Mouse (Mus musculus): ENCODE measurements around the gene Gm47429.
"Not testable (repeated sequence)": the region's sequence is repeated elsewhere in the genome, so short reads cannot be mapped to it uniquely, and the experiment has no call there.

The Gm47429 gene

DNA sequence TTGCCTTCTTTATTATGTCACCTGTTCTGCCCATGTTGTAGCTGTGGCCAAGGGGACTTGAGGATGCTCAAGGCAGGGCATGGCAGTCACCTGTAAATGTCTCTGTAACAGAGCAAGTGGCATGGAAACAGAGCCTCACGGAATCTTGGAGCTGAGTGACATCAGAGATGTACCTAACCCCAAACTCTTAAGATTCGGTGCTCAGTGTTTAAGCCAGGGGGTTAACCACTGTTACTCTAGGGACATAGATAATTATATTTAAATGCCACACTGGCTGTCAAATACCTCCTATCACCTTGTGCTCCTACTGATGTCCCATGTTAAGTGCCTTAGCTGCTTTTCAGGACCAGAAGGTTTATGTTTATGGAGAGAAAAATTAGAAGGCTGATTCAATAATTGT is at the start of gene Gm47429:
Gm47429 (minus strand) TSS at position 101 of the 400 bp plus-strand sequence.
- no peak for DNase-seq (ENCODE audit: low spot score)

DNA sequence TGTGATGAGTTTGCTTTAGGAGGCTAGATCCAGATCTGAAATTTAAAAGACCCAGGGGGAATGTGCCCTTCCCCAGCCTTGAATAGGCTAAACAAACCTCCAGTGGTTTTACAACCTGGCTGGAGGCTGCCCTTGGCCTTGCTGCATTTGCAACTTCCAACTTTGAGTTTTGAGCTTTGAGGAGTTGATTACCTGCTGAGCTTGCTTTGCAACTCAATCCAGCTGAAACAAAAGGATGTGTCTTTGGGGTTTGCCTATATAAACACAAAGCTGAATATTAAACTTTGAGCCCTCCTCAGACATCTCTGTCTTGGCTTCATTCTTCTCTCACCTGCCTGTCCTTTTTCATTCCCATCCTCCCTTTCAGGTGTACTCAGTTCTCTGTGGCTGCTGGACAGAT is 44.8 kb upstream of the Gm47429 start:
- DNase-seq (ENCODE audit: low spot score): not testable (repeated sequence)

- DNase-seq (ENCODE audit: low spot score): no peak
Measured at GRCm38 (mm10) chr13:50467007-50467406, 23.3 kb upstream of the Gm47429 start, which contains the start of gene Nutm2. Gene Nutm2 (plus strand): TSS chr13:50467307.

DNA sequence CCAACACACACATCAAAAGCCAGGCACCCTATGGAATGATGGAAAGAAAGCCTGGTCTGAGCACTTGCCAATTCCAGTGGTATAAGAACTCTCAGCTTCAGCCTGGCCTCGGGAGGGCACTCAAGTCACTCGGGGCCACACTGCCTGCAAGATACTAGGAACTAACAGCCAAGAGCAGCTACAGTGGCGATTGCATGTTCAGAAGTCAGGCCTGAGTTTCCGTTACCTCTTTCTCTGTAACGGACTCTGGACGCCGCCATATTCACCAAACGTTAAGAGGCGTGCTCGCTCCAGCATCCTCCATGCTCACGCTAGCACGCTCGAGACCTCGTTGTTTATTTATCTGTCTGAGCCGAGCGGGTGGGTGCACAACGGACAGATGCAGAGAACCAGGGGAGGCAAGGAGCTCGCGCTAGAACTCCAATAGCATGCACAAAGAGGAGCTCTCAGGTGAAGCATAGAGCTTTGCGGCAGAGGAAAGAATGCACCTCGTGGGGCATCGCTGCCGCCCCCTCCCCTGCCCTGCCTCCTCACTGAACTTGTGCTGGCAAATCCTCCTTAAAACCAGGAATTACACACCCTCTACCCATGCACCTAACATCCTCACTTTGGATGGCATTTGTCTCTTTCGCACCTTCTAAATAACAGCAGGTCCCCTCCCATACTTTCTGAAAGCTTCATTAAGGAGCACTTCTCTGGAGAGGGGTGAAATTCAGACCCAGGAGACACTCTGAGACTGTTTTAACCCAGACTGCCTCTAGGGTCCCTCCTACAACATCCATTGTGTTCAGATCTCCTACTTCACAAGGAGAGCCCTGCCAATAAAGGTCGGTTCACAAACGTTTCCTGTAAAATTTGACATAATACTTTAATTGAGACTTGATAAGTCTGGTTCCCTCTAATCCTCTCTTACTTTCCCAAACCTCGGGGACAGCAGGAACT is 21.2 kb upstream of the Gm47429 start:
- DNase-seq (ENCODE audit: low spot score): no peak

DNA sequence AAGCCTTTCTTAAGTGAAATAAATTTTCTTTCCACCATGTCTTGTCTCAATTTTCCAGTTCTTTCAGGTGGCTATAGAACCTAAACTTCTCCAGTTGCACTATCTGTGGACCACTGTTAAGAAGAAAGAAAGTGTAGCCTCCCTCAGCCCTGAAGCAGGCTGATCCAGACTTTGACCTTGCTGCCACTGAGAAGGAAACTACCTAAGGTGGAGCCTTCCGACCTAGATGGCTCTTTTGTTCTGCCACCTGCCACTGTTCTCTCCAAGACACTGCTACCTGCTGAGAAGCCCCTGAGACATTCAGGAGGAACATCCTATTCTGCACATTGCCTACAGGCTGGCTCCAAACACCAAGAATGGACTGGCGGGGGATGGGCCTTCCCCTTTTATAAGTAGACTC is 16.7 kb upstream of the Gm47429 start:
- DNase-seq (ENCODE audit: low spot score): not testable (repeated sequence)

DNA sequence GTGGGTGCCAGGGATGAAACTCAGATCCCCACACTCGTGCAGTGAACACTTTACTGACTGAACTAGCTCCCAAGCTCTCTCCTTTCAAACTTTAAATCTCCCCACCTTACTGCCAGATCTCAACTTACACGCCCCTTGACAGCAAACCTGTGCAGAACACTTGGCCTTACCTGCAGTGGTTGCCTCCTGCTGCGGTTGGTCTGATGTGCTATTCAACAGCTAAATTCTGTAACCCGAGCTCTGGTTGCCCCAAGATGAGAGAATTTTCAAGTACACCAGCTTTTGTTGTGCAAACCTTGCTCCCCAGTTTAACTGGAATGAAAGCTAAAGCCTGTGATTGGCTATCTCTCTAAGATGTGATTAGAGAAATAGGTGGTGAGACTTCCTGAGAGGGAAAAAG is 9.7 kb upstream of the Gm47429 start:
- no peak for DNase-seq (ENCODE audit: low spot score)

DNA sequence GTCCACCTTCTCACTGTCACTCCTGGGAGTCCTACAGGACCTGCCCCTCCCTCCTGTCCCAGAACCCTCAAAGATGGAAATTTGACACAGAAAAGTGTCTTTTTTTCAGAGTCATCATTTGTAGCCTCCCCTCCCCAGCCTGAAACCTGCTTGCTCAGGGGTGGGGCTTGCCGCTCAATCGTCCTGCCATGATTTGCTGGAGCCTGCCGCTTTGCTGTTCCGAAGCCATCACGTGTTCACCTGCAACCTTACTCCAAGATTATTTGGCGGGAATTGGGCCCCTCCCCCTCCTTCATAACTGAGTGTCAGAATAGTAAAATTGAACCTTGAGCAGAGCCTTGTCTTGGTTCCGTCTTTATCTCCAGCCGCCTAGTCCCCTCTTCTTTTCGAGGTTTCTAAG is 8.6 kb upstream of the Gm47429 start:
- DNase-seq (ENCODE audit: low spot score): not testable (repeated sequence)

DNA sequence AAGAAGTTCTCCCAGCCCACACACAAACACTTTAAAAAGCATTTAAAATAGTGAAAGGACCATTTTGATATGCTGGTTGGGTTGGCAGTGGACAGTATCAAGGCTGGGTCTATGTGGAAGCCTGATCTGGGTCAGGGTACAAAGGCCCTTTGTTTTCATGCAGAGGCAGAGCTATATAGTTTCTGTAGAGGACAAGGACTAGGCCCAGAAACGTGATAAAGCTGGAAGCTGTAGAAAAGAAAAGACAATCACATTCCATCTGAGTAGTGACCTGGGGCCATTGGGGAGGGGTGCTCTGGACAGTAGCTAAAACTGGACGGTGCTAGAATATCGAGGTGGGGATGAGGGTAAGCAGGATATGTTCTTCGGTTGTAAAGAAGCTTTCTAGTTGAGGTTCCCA is 1.5 kb upstream of the Gm47429 start:
- no peak for DNase-seq (ENCODE audit: low spot score)

DNA sequence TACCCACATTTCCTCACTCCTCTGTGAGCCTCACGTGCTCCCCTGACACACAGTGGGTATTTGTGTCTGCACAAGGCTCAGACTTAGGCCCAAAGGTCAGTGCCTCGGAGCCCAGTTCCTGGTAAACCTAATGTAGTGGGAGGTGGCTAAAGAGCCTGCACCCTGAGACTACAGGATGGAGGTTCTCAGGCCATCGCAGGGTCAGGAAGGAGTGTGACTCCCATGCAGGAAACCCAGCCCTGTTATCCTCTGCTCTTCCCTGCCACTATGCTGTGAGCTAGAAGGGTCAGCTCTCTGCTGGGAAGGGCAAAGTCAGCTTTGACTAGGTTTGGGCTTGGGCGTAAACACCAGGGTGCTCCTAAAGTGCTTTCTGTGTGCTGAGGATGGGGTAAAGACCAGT is 17.0 kb downstream of the Gm47429 start:
- DNase-seq (ENCODE audit: low spot score): no peak

DNA sequence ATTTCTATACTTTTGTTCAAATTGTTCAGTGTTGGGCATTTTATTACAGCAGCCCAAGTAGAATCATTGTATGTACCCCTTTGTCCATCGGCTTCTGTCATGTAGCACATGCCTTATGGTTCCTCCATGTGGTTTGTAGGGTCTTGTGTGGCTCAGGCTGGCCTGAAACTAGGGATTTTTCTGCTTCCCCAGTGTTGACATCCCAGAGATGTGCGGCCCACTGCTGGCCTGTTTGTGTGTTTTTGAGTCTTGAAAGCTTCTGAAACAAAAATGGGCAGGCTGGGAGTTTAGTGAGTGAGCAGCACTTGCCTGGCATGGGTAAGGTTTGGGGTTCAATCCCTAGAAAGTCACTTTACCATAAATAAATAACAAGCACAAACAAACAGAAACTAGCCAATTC is 19.2 kb downstream of the Gm47429 start:
- no peak for DNase-seq (ENCODE audit: low spot score)

DNA sequence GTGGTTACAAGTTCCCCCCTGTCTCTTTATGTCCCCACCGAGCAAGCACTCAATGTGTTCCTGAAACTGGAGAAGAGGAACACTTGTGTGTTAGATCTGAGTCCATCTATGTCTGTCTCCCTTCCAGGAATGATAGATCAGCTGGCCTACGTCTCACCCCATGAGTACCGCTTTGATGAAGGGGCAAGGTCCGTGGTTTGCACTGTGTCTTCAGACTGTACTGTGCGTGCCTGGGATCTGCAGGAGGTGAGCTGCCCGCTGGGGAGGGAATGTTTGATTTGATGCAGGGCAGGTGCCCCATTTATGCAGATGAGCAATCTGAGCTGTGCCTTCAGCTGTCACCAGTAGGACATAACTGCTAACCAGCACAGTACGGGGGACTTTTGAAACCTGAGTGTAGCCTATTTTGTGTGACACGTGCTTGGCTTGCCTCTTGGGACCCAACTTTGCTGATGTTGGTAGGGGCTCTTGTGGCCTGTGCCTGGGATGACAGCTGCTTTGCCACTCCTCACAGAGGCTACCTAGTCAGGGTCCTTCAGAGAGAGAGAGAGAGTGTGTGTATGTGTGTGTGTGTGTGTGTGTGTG is 20.0 kb downstream of the Gm47429 start:
- DNase-seq (ENCODE audit: low spot score): no peak

DNA sequence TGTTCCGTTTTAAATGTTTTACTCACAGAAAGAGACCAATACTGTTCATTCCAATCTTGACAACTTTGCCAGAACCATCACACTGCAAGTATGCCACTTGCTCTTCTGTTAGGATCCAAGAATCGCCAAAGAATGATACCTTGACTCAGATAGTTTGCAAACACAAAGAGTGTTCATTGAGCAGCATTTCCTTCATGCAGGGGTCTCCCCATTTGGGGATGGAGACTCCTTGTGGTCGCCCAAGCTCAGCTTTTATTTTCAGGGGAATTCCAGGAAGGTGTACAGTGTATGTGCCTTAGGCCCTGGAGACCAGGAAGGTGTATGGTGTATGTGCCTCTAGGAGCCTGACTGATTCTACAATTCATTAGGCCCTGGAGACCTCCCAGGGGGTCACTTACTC is 25.3 kb downstream of the Gm47429 start:
- DNase-seq (ENCODE audit: low spot score): no peak

DNA sequence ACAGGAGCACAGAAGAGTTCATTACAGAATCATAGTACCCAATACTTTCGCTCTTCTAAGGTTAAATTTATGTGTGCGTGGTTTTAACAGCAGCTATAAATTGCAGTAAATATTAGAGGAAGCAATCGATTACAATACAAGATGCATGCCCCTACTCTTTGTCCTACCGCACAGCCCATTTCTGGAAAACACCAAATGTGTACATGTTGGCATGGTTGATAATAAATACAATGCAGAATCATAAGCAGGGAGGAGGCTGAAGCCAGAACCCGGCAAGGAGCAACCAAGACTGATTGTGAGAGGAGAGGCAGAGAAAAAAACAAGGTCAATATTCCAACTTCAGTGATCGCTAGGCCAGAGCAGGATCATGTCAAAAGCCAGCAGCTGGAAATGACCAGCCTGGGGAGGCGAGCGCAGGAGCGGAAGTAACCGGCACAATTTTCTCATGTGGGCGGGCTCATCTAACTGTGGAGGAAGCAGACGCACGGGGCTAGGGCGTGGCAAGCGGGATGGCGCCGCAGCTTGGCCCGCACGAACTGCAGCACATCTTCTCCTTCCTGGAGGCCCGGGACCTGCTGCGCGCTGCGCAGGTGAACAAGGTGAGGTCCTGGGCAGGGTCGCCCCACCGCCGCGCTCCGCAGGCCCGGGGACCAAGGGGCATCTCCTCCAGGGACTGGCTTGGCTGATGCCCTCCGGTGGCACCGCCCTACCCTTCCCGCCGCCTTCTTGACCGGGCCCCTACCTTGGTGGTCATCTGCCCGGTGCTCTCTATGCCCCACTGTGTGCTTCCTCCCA is 26.1 kb downstream of the Gm47429 start, which contains the start of gene Fbxw17:
Fbxw17 (plus strand) TSS at position 476 of the 795 bp plus-strand sequence.
- peak; percentile 78 for DNase-seq (ENCODE audit: low spot score)
